Mouse (Mus musculus) liver, postnatal 0 days (tissue): ENCODE results near the gene Nrp2.

Experiments
- CTCF ChIP-seq: sonication (generic); IDR thresholded peaks from 2 replicates; pipeline ENCODE4 v1.5.1; 2016; ENCODE audit warnings: antibody characterized with exemption, low read depth
- EP300 ChIP-seq: IDR thresholded peaks from 2 replicates; pipeline ENCODE4 v1.6.1; 2016; ENCODE audit warnings: antibody characterized with exemption, low read depth, mild to moderate bottlenecking

DNA sequence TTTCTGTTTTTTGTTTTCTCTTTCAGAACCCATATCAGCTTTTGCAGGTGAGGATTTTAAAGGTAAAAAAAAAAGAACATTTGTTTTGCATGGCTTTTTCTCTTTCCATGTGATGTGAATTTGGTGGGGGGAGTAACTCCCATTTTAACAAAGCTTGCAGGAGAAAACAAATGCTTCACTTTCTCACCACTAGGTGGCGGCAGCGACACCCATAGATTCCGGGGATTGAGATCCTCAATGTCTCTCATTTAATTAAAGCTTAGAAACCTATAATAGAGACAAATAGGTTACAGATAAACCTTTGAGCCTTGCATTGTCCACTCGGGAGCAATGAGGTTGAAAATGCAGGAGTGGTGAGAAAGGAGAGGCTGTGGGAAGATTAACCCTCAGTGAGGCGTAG is 83.2 kb downstream of the Nrp2 start:
- TF ChIP-seq CTCF (peak; percentile 83), EP300 (no peak)
